Comparison of ENCODE assay signal across 9 mouse cellular contexts in genomic region chr1:166280566-166280965, GRCm38 (mm10). TPM values are rescaled to one million over a fixed set of nuclear protein-coding genes. Genes with fewer than 3 reads are reported as not detected.
A peak's percentile ranks its signal among the peaks of the same experiment; 100 is the strongest.
DNase-seq lines count a peak whose midpoint lies in the region; ATAC-seq lines count a peak whose summit lies in the region.
"Had no signal": no experiment of that assay in that cellular context is flagged by ENCODE, and none has a peak within 500 bp of the region (broad histone marks: within the 10 kb centered on the region; RNA-seq: fewer than 3 reads in every experiment).

No protein-coding gene starts in this region.

- ATAC-seq in intestine, embryonic 14.5 days (replicated peaks; ENCODE audit: low FRiP score, low TSS enrichment, low read depth), result no peak
- ATAC-seq in intestine, embryonic 16.5 days, result no peak
- ATAC-seq in frontal cortex, adult (ENCODE audit: low TSS enrichment), result peak; percentile 21; the same call in 1 of the 2 replicates
- no peak for ATAC-seq in heart, embryonic 12.5 days (ENCODE audit: insufficient number of reproducible peaks, low FRiP score)

- intact Hi-C loops in left cerebral cortex, postnatal 4 days (cut with DNase I), result no loop called here

- peaks cover 20% of the 10 kb centered on the region for H3K4me1 ChIP-seq in intestine, embryonic 14.5 days (replicated peaks; ENCODE audit: control insufficient read depth, insufficient read depth, low read length)
- peaks cover 6% of the 10 kb centered on the region; the same call in 1 of the 2 replicates for H3K4me1 ChIP-seq in intestine, embryonic 16.5 days (ENCODE audit: control insufficient read depth, insufficient read depth, low read length)
- peaks cover 17% of the 10 kb centered on the region for H3K4me1 ChIP-seq in heart, embryonic 12.5 days (replicated peaks)

- no peak overlapping the region for H3K4me3 ChIP-seq in intestine, embryonic 14.5 days (ENCODE audit: low read depth, low read length)
- no peak overlapping the region for H3K4me3 ChIP-seq in intestine, embryonic 16.5 days (ENCODE audit: low read length)
- no peak overlapping the region for H3K4me3 ChIP-seq in heart, embryonic 12.5 days

- no peaks in the 10 kb centered on the region for H3K27me3 ChIP-seq in intestine, embryonic 14.5 days (replicated peaks; ENCODE audit: control insufficient read depth, insufficient read depth, low read length)
- H3K27me3 ChIP-seq in intestine, embryonic 16.5 days (replicated peaks; ENCODE audit: control insufficient read depth, insufficient read depth, low read length), result no peaks in the 10 kb centered on the region
- no peaks in the 10 kb centered on the region for H3K27me3 ChIP-seq in heart, embryonic 12.5 days (replicated peaks)

- WGBS in intestine, embryonic 14.5 days, result 14% methylated on average over 1 of the region's 1 CpGs
- 10% methylated on average over 1 of the region's 1 CpGs for WGBS in intestine, embryonic 16.5 days
- WGBS in heart, embryonic 12.5 days, result 15% methylated on average over 1 of the region's 1 CpGs

- no peak overlapping the region for H3K4me2 ChIP-seq in intestine, embryonic 14.5 days (ENCODE audit: low read length)
- no peak overlapping the region for H3K4me2 ChIP-seq in intestine, embryonic 16.5 days (ENCODE audit: low read depth, low read length)
- no peak overlapping the region for H3K4me2 ChIP-seq in heart, embryonic 12.5 days

- H3K36me3 ChIP-seq in intestine, embryonic 14.5 days (ENCODE audit: control insufficient read depth, insufficient read depth, low read length), result no peaks in the 10 kb centered on the region
- no peaks in the 10 kb centered on the region for H3K36me3 ChIP-seq in intestine, embryonic 16.5 days (ENCODE audit: control insufficient read depth, insufficient read depth, low read length)
- H3K36me3 ChIP-seq in heart, embryonic 12.5 days, result no peaks in the 10 kb centered on the region

- no peak overlapping the region for H3K27ac ChIP-seq in intestine, embryonic 14.5 days (ENCODE audit: low read depth)
- H3K27ac ChIP-seq in intestine, embryonic 16.5 days (ENCODE audit: low read length), result no peak overlapping the region
- no peak overlapping the region for H3K27ac ChIP-seq in heart, embryonic 12.5 days (ENCODE audit: poor library complexity, severe bottlenecking)
- H3K27ac ChIP-seq: liver, embryonic 14.5 days had no signal

- H3K9me3 ChIP-seq in intestine, embryonic 14.5 days (ENCODE audit: control insufficient read depth, low read length), result no peaks in the 10 kb centered on the region
- H3K9me3 ChIP-seq in intestine, embryonic 16.5 days (ENCODE audit: control insufficient read depth, low read length), result no peaks in the 10 kb centered on the region
- H3K9me3 ChIP-seq in heart, embryonic 12.5 days (replicated peaks), result no peaks in the 10 kb centered on the region

- peak; percentile 48 for DNase-seq in intestine, embryonic 14.5 days (ENCODE audit: low spot score)
- peak; percentile 46 for DNase-seq in cerebellum, adult 9-11 months
- peak; percentile 91 for DNase-seq in left cerebral cortex, postnatal 4 days
- peak; percentile 25 for DNase-seq in ovary, postnatal 14 days (ENCODE audit: low spot score)
- DNase-seq in kidney, postnatal 14 days, result no peak

- H3K9ac ChIP-seq in intestine, embryonic 14.5 days (ENCODE audit: low read length), result no peak overlapping the region
- H3K9ac ChIP-seq in intestine, embryonic 16.5 days (ENCODE audit: low read depth, low read length), result no peak overlapping the region
- no peak overlapping the region for H3K9ac ChIP-seq in heart, embryonic 12.5 days
- H3K9ac ChIP-seq: liver, embryonic 14.5 days had no signal

RNA-seq across cellular contexts. Expression of gene Ildr2, which starts 26.6 kb away (rescaled TPM):
- 0.60 and 1.0 TPM in 2 replicates for polyA plus RNA-seq in intestine, embryonic 14.5 days (2014; fragmentation: Nextera tagmentation; extraction: Ambion mirVana)
- polyA plus RNA-seq in intestine, embryonic 16.5 days (2015; fragmentation: Nextera tagmentation; extraction: Ambion mirVana), result 0.27 and 0.37 TPM in 2 replicates
- 10 to 100 TPM; 40.6 to 44.8 TPM for total RNA-seq in left cerebral cortex, postnatal 4 days (2021)
- polyA plus RNA-seq in heart, embryonic 12.5 days (2016; fragmentation: Nextera tagmentation; extraction: Ambion mirVana), result 2.1 and 2.2 TPM in 2 replicates

RNA-seq across cellular contexts. Expression of gene Mael, which starts 42.0 kb away (rescaled TPM):
- polyA plus RNA-seq in intestine, embryonic 14.5 days (2014; fragmentation: Nextera tagmentation; extraction: Ambion mirVana), result not detected in 2 replicates
- polyA plus RNA-seq in intestine, embryonic 16.5 days (2015; fragmentation: Nextera tagmentation; extraction: Ambion mirVana), result not detected in 2 replicates
- total RNA-seq in left cerebral cortex, postnatal 4 days (2021), result under 1 TPM in 1 of 2 experiments, not detected in 1; 0.24 TPM
- polyA plus RNA-seq in heart, embryonic 12.5 days (2016; fragmentation: Nextera tagmentation; extraction: Ambion mirVana), result not detected in 2 replicates
- polyA plus RNA-seq: liver, embryonic 14.5 days had no signal
